Mouse (Mus musculus) G1E (cell line): Measurements from ENCODE around the gene Pdf.

Experiments used
- CTCF ChIP-seq: IDR thresholded peaks from 2 replicates; pipeline ENCODE4 v1.5.1; 2012; ENCODE audit warnings: low read depth, low read length, inconsistent platforms, mixed read lengths
- GATA1 ChIP-seq: IDR thresholded peaks from 2 replicates; pipeline ENCODE4 v1.6.1; 2012; ENCODE audit warnings: borderline replicate concordance, low read length, inconsistent platforms, mixed read lengths
- POLR2AphosphoS5 ChIP-seq: IDR thresholded peaks from 2 replicates; pipeline ENCODE4 v1.6.1; 2012; ENCODE audit warnings: low read depth, low read length, inconsistent platforms; ENCODE audit not compliant: insufficient replicate concordance

GRCm38 (mm10) chr8:107012666-107013065 is 35.7 kb downstream of the Pdf start:
- TF ChIP-seq CTCF, result no peak
- no peak for TF ChIP-seq GATA1
- no peak for TF ChIP-seq POLR2AphosphoS5
